Mouse (Mus musculus) MEL (cell line): ENCODE results near the gene Bsn.

Experiments used
- BHLHE40 ChIP-seq: IDR thresholded peaks from 2 replicates; pipeline ENCODE4 v1.6.1; 2012; ENCODE audit warnings: low read depth, mild to moderate bottlenecking, inconsistent platforms, low read length, improper control_type of control experiment, borderline replicate concordance
- EP300 ChIP-seq, 2 experiments: IDR thresholded peaks; 2 replicates each; pipeline ENCODE4 v1.6.1; 2011; ENCODE audit warnings: improper control_type of control experiment in 2 of 2, low read length in 2 of 2, low read depth in 1 of 2, mild to moderate bottlenecking in 1 of 2
- MAZ ChIP-seq: IDR thresholded peaks from 2 replicates; pipeline ENCODE4 v1.6.1; 2012; ENCODE audit warnings: low read depth, mild to moderate bottlenecking, inconsistent platforms, low read length, improper control_type of control experiment
- POLR2A ChIP-seq, 2 experiments: IDR thresholded peaks; 2 replicates each; pipeline ENCODE4 v1.6.1; 2011 to 2012; ENCODE audit warnings: low read length in 2 of 2, mild to moderate bottlenecking in 2 of 2, control low read depth in 1 of 2, improper control_type of control experiment in 1 of 2, low read depth in 1 of 2, moderate library complexity in 1 of 2; ENCODE audit not compliant: control insufficient read depth in 1 of 2, insufficient read depth in 1 of 2, poor library complexity in 1 of 2
- POLR2AphosphoS2 ChIP-seq: IDR thresholded peaks from 2 replicates; pipeline ENCODE4 v1.6.1; 2011; ENCODE audit warnings: low read length, improper control_type of control experiment
- POLR2AphosphoS5 ChIP-seq: IDR thresholded peaks from 2 replicates; pipeline ENCODE4 v1.6.1; 2012; ENCODE audit warnings: low read depth, borderline replicate concordance, mild to moderate bottlenecking, inconsistent platforms, low read length, moderate library complexity, mixed read lengths
- SMC3 ChIP-seq: IDR thresholded peaks from 2 replicates; pipeline ENCODE4 v1.6.1; 2011; ENCODE audit warnings: low read depth, low read length, improper control_type of control experiment
- UBTF ChIP-seq: IDR thresholded peaks from 2 replicates; pipeline ENCODE4 v1.6.1; 2012; ENCODE audit warnings: low read depth, mild to moderate bottlenecking, inconsistent platforms, low read length, improper control_type of control experiment, moderate library complexity, borderline replicate concordance; ENCODE audit not compliant: insufficient read depth
- USF1 ChIP-seq: IDR thresholded peaks from 2 replicates; pipeline ENCODE4 v1.6.1; 2014; ENCODE audit warnings: low read depth, mild to moderate bottlenecking, inconsistent platforms, low read length, improper control_type of control experiment, moderate library complexity

DNA sequence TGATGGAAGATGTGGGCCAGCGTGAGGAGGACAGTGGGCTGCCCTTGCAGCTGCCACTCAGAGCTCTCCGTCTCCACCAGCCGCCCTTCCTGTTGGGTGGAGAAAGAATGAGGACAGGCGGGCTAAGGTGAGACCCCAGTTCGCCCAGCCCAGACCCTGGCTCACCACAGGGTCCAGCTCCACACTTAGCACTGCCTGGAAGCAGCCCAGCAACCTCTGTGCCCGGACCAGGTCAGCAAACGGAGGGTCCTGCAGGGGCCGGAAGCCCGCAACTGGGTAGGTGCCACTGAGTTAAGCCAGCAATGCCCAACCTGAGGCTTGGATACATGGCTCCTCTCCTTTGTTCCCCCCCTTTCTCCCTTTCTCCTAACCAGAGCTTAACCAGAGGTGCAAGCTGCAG lies 121.2 kb downstream of the Bsn start:
- TF ChIP-seq BHLHE40 (no peak), MAZ (no peak), EP300 (IDR thresholded peaks at IDR 0.05; ENCODE audit: low read depth in 1 of 2, low read length in 2 of 2) (no peak), UBTF (no peak), USF1 (no peak), POLR2AphosphoS2 (no peak), POLR2A (IDR thresholded peaks at IDR 0.05; ENCODE audit: control insufficient read depth in 1 of 2, insufficient read depth in 1 of 2, low read depth in 1 of 2, low read length in 2 of 2, poor library complexity in 1 of 2) (no peak), SMC3 (no peak), POLR2AphosphoS5 (no peak)
